Mouse (Mus musculus): ENCODE measurements around the gene Dip2b. TPM values are rescaled to one million over a fixed set of nuclear protein-coding genes. Genes with fewer than 3 reads are reported as not detected.

The Dip2b gene
- polyA plus RNA-seq, 1 experiment from 2014 or later = 22.3 TPM

GRCm38 (mm10) chr15:100198983-100199745 is 160.7 kb downstream of the Dip2b start:
- WGBS = 93% methylated on average over 11 of the region's 11 CpGs
- Histone ChIP-seq H3K9ac (ENCODE audit: low read length) (no peak overlapping the region), H3K9me3 (ENCODE audit: control insufficient read depth, low read length) (no peaks in the 10 kb centered on the region), H3K4me1 (ENCODE audit: control insufficient read depth, insufficient read depth, low read length) (no peaks in the 10 kb centered on the region), H3K4me2 (no peak overlapping the region), H3K27ac (ENCODE audit: low read depth, low read length) (no peak overlapping the region), H3K4me3 (ENCODE audit: low read depth, low read length) (no peak overlapping the region), H3K36me3 (ENCODE audit: control insufficient read depth, insufficient read depth, low read length) (peaks cover 11% of the 10 kb centered on the region; the same call in 1 of the 2 replicates), H3K27me3 (ENCODE audit: control insufficient read depth, insufficient read depth, low read length) (no peaks in the 10 kb centered on the region)
- ATAC-seq (ENCODE audit: low FRiP score) (no peak), DNase-seq (ENCODE audit: low spot score, missing footprints) (no peak)

- WGBS = 82% methylated on average over 3 of the region's 3 CpGs
- Histone ChIP-seq H3K36me3 (ENCODE audit: control insufficient read depth, insufficient read depth, low read length) (peaks cover 11% of the 10 kb centered on the region; the same call in 1 of the 2 replicates), H3K9ac (ENCODE audit: low read length) (no peak overlapping the region), H3K27ac (ENCODE audit: low read depth, low read length) (no peak overlapping the region), H3K4me2 (no peak overlapping the region), H3K9me3 (ENCODE audit: control insufficient read depth, low read length) (no peaks in the 10 kb centered on the region), H3K4me1 (ENCODE audit: control insufficient read depth, insufficient read depth, low read length) (no peaks in the 10 kb centered on the region), H3K27me3 (ENCODE audit: control insufficient read depth, insufficient read depth, low read length) (no peaks in the 10 kb centered on the region), H3K4me3 (ENCODE audit: low read depth, low read length) (no peak overlapping the region)
- DNase-seq (ENCODE audit: low spot score, missing footprints) = no peak
- no peak for ATAC-seq (ENCODE audit: low FRiP score)
Measured at GRCm38 (mm10) chr15:100199790-100200189, 161.3 kb downstream of the Dip2b start.

GRCm38 (mm10) chr15:100201806-100202205 is 163.3 kb downstream of the Dip2b start:
- no peak overlapping the region for H3K9ac ChIP-seq (ENCODE audit: low read length)
- WGBS = 92% methylated on average over 3 of the region's 3 CpGs
- no peaks in the 10 kb centered on the region for H3K27me3 ChIP-seq (ENCODE audit: control insufficient read depth, insufficient read depth, low read length)
- H3K4me3 ChIP-seq (ENCODE audit: low read depth, low read length) = no peak overlapping the region
- H3K9me3 ChIP-seq (ENCODE audit: control insufficient read depth, low read length) = no peaks in the 10 kb centered on the region
- H3K4me2 ChIP-seq = no peak overlapping the region
- peaks cover 5% of the 10 kb centered on the region for H3K36me3 ChIP-seq (ENCODE audit: control insufficient read depth, insufficient read depth, low read length)
- ATAC-seq (ENCODE audit: low FRiP score) (no peak), DNase-seq (ENCODE audit: low spot score, missing footprints) (no peak)
- H3K27ac ChIP-seq (ENCODE audit: low read depth, low read length) = no peak overlapping the region
- H3K4me1 ChIP-seq (ENCODE audit: control insufficient read depth, insufficient read depth, low read length) = no peaks in the 10 kb centered on the region

GRCm38 (mm10) chr15:100202431-100203015 is 164.1 kb downstream of the Dip2b start:
- Histone ChIP-seq H3K9ac (ENCODE audit: low read length) (no peak overlapping the region), H3K27ac (ENCODE audit: low read depth, low read length) (no peak overlapping the region), H3K9me3 (ENCODE audit: control insufficient read depth, low read length) (no peaks in the 10 kb centered on the region), H3K4me3 (ENCODE audit: low read depth, low read length) (no peak overlapping the region), H3K27me3 (ENCODE audit: control insufficient read depth, insufficient read depth, low read length) (no peaks in the 10 kb centered on the region), H3K4me1 (ENCODE audit: control insufficient read depth, insufficient read depth, low read length) (no peaks in the 10 kb centered on the region), H3K4me2 (no peak overlapping the region), H3K36me3 (ENCODE audit: control insufficient read depth, insufficient read depth, low read length) (peaks cover 5% of the 10 kb centered on the region)
- no peak for DNase-seq (ENCODE audit: low spot score, missing footprints)
- ATAC-seq (ENCODE audit: low FRiP score) = no peak
- 94% methylated on average over 4 of the region's 4 CpGs for WGBS

- WGBS = 97% methylated on average over 1 of the region's 1 CpGs
- no peak overlapping the region for H3K9ac ChIP-seq (ENCODE audit: low read length)
- H3K9me3 ChIP-seq (ENCODE audit: control insufficient read depth, low read length) = no peaks in the 10 kb centered on the region
- no peaks in the 10 kb centered on the region for H3K4me1 ChIP-seq (ENCODE audit: control insufficient read depth, insufficient read depth, low read length)
- H3K27ac ChIP-seq (ENCODE audit: low read depth, low read length) = no peak overlapping the region
- H3K4me2 ChIP-seq = no peak overlapping the region
- H3K27me3 ChIP-seq (ENCODE audit: control insufficient read depth, insufficient read depth, low read length) = no peaks in the 10 kb centered on the region
- no peak for ATAC-seq (ENCODE audit: low FRiP score)
- H3K4me3 ChIP-seq (ENCODE audit: low read depth, low read length) = no peak overlapping the region
- no peak for DNase-seq (ENCODE audit: low spot score, missing footprints)
- peaks cover 7% of the 10 kb centered on the region for H3K36me3 ChIP-seq (ENCODE audit: control insufficient read depth, insufficient read depth, low read length)
Measured at GRCm38 (mm10) chr15:100204574-100204973, 166.1 kb downstream of the Dip2b start.

- Histone ChIP-seq H3K4me3 (ENCODE audit: low read depth, low read length) (no peak overlapping the region), H3K36me3 (ENCODE audit: control insufficient read depth, insufficient read depth, low read length) (peaks cover 31% of the 10 kb centered on the region), H3K9me3 (ENCODE audit: control insufficient read depth, low read length) (no peaks in the 10 kb centered on the region), H3K4me1 (ENCODE audit: control insufficient read depth, insufficient read depth, low read length) (no peaks in the 10 kb centered on the region), H3K27ac (ENCODE audit: low read depth, low read length) (no peak overlapping the region), H3K27me3 (ENCODE audit: control insufficient read depth, insufficient read depth, low read length) (no peaks in the 10 kb centered on the region), H3K4me2 (no peak overlapping the region), H3K9ac (ENCODE audit: low read length) (no peak overlapping the region)
- DNase-seq (ENCODE audit: low spot score, missing footprints) (no peak), ATAC-seq (ENCODE audit: low FRiP score) (no peak)
- 96% methylated on average over 3 of the region's 3 CpGs for WGBS
Measured at GRCm38 (mm10) chr15:100210013-100210412, 171.5 kb downstream of the Dip2b start.

- Histone ChIP-seq H3K9ac (ENCODE audit: low read length) (no peak overlapping the region), H3K27me3 (ENCODE audit: control insufficient read depth, insufficient read depth, low read length) (no peaks in the 10 kb centered on the region), H3K9me3 (ENCODE audit: control insufficient read depth, low read length) (no peaks in the 10 kb centered on the region), H3K36me3 (ENCODE audit: control insufficient read depth, insufficient read depth, low read length) (peaks cover 26% of the 10 kb centered on the region), H3K4me1 (ENCODE audit: control insufficient read depth, insufficient read depth, low read length) (no peaks in the 10 kb centered on the region), H3K27ac (ENCODE audit: low read depth, low read length) (no peak overlapping the region), H3K4me3 (ENCODE audit: low read depth, low read length) (no peak overlapping the region), H3K4me2 (no peak overlapping the region)
- DNase-seq (ENCODE audit: low spot score, missing footprints) = no peak
- no peak for ATAC-seq (ENCODE audit: low FRiP score)
- WGBS = 86% methylated on average over 2 of the region's 2 CpGs
Measured at GRCm38 (mm10) chr15:100213339-100213738, 174.9 kb downstream of the Dip2b start.

GRCm38 (mm10) chr15:100215092-100215491 is 176.6 kb downstream of the Dip2b start:
- DNase-seq (ENCODE audit: low spot score, missing footprints) (no peak), ATAC-seq (ENCODE audit: low FRiP score) (no peak)
- Histone ChIP-seq H3K36me3 (ENCODE audit: control insufficient read depth, insufficient read depth, low read length) (peaks cover 24% of the 10 kb centered on the region), H3K27ac (ENCODE audit: low read depth, low read length) (no peak overlapping the region), H3K9ac (ENCODE audit: low read length) (no peak overlapping the region), H3K4me1 (ENCODE audit: control insufficient read depth, insufficient read depth, low read length) (no peaks in the 10 kb centered on the region), H3K4me3 (ENCODE audit: low read depth, low read length) (no peak overlapping the region), H3K9me3 (ENCODE audit: control insufficient read depth, low read length) (no peaks in the 10 kb centered on the region), H3K27me3 (ENCODE audit: control insufficient read depth, insufficient read depth, low read length) (no peaks in the 10 kb centered on the region), H3K4me2 (no peak overlapping the region)
- 95% methylated on average over 11 of the region's 11 CpGs for WGBS

GRCm38 (mm10) chr15:100216173-100216572 is 177.7 kb downstream of the Dip2b start:
- H3K9ac ChIP-seq (ENCODE audit: low read length) = no peak overlapping the region
- WGBS = 91% methylated on average over 9 of the region's 9 CpGs
- DNase-seq (ENCODE audit: low spot score, missing footprints) (no peak), ATAC-seq (ENCODE audit: low FRiP score) (no peak)
- no peaks in the 10 kb centered on the region for H3K4me1 ChIP-seq (ENCODE audit: control insufficient read depth, insufficient read depth, low read length)
- no peak overlapping the region for H3K4me3 ChIP-seq (ENCODE audit: low read depth, low read length)
- no peaks in the 10 kb centered on the region for H3K27me3 ChIP-seq (ENCODE audit: control insufficient read depth, insufficient read depth, low read length)
- peaks cover 16% of the 10 kb centered on the region for H3K36me3 ChIP-seq (ENCODE audit: control insufficient read depth, insufficient read depth, low read length)
- H3K9me3 ChIP-seq (ENCODE audit: control insufficient read depth, low read length) = no peaks in the 10 kb centered on the region
- no peak overlapping the region for H3K4me2 ChIP-seq
- no peak overlapping the region for H3K27ac ChIP-seq (ENCODE audit: low read depth, low read length)

Measured in midbrain, embryonic 11.5 days (tissue).